Mouse (Mus musculus) CH12.LX (cell line): ENCODE measurements at regions not wholly inside any gene's neighbourhood (a gene's known extent, or its start where the extent isn't known, plus 50 kb on each side); places are given as distances from the start of the nearest gene placed in this dataset.

Source experiments
- DNase-seq: peaks from one replicate; pipeline ENCODE4 v3.0.0-alpha.2; 2013; ENCODE audit errors: extremely low read depth
- H3K27ac ChIP-seq: 2 replicates; pipeline ENCODE4 v1.5.1; 2012; ENCODE audit warnings: low read depth, mild to moderate bottlenecking, control low read depth, moderate library complexity; ENCODE audit not compliant: insufficient read depth
- H3K27me3 ChIP-seq: replicated peaks from 2 replicates; pipeline ENCODE3; 2012; ENCODE audit warnings: inconsistent platforms
- H3K36me3 ChIP-seq, 2 experiments: replicated peaks in 1 of 2; 2 replicates each; pipeline versions ENCODE3 to v1.6.1; 2012; ENCODE audit warnings: inconsistent platforms in 1 of 2, low read length in 1 of 2, mild to moderate bottlenecking in 1 of 2, mixed read lengths in 1 of 2, moderate library complexity in 1 of 2; ENCODE audit not compliant: control insufficient read depth in 1 of 2, insufficient read depth in 1 of 2
- H3K4me1 ChIP-seq, 2 experiments: 2 replicates each; pipeline ENCODE4 v1.6.1; 2012; ENCODE audit warnings: inconsistent platforms in 1 of 2, moderate library complexity in 1 of 2; ENCODE audit not compliant: insufficient read depth in 2 of 2, control insufficient read depth in 1 of 2
- H3K4me2 ChIP-seq: 2 replicates; pipeline ENCODE4 v1.6.1; 2012; ENCODE audit warnings: low read depth, mild to moderate bottlenecking, control low read depth; ENCODE audit not compliant: poor library complexity, insufficient read depth, severe bottlenecking
- H3K4me3 ChIP-seq, 3 experiments: fragments of 150-350 bp in 1 of 3; sonication (generic) in 1 of 3; replicated peaks in 1 of 3; 2 replicates each; pipeline versions ENCODE3 to v1.5.1; 2011 to 2012; ENCODE audit warnings: low read depth in 2 of 3, low read length in 2 of 3, mild to moderate bottlenecking in 2 of 3, moderate library complexity in 2 of 3, control low read depth in 1 of 3, improper control_type of control experiment in 1 of 3, inconsistent platforms in 1 of 3, mixed read lengths in 1 of 3; ENCODE audit not compliant: poor library complexity in 1 of 3
- H3K79me2 ChIP-seq: replicated peaks from 2 replicates; pipeline ENCODE4 v1.6.1; 2012; ENCODE audit warnings: mild to moderate bottlenecking, moderate library complexity; ENCODE audit not compliant: control insufficient read depth, poor library complexity, insufficient read depth, severe bottlenecking; ENCODE audit errors: extremely low read depth
- H3K9ac ChIP-seq: 2 replicates; pipeline ENCODE4 v1.6.1; 2012; ENCODE audit warnings: low read depth, mild to moderate bottlenecking, control low read depth, moderate library complexity; ENCODE audit not compliant: insufficient read depth
- H3K9me3 ChIP-seq: replicated peaks from 2 replicates; pipeline ENCODE3; 2012; ENCODE audit warnings: low read length, inconsistent platforms, mixed read lengths
- CHD1 ChIP-seq: IDR thresholded peaks from 2 replicates; pipeline ENCODE4 v1.6.1; 2012; ENCODE audit warnings: low read depth, low read length, improper control_type of control experiment, inconsistent platforms
- CHD2 ChIP-seq: IDR thresholded peaks from 2 replicates; pipeline ENCODE4 v1.6.1; 2011; ENCODE audit warnings: low read length, improper control_type of control experiment
- CTCF ChIP-seq, 2 experiments: IDR thresholded peaks in 1 of 2; conservative IDR thresholded peaks in 1 of 2; 2 replicates each; pipeline ENCODE4 v1.5.1; 2011 to 2012; ENCODE audit warnings: low read depth in 2 of 2, low read length in 2 of 2, improper control_type of control experiment in 1 of 2, inconsistent platforms in 1 of 2, mild to moderate bottlenecking in 1 of 2, moderate library complexity in 1 of 2
- ELF1 ChIP-seq: IDR thresholded peaks from 2 replicates; pipeline ENCODE4 v1.6.1; 2014; ENCODE audit warnings: low read depth, mild to moderate bottlenecking, inconsistent platforms, low read length, improper control_type of control experiment
- EP300 ChIP-seq: IDR thresholded peaks from 2 replicates; pipeline ENCODE4 v1.6.1; 2011; ENCODE audit warnings: low read length, improper control_type of control experiment
- ETS1 ChIP-seq: conservative IDR thresholded peaks from 2 replicates; pipeline ENCODE4 v1.6.1; 2012; ENCODE audit warnings: low read depth, mild to moderate bottlenecking, inconsistent platforms, low read length, improper control_type of control experiment, moderate library complexity
- GABPA ChIP-seq: IDR thresholded peaks from 2 replicates; pipeline ENCODE4 v1.6.1; 2012; ENCODE audit warnings: low read depth, low read length, improper control_type of control experiment, inconsistent platforms; ENCODE audit not compliant: insufficient replicate concordance
- HCFC1 ChIP-seq: IDR thresholded peaks from 2 replicates; pipeline ENCODE4 v1.6.1; 2012; ENCODE audit warnings: low read depth, mild to moderate bottlenecking, inconsistent platforms, low read length, improper control_type of control experiment
- IRF4 ChIP-seq: IDR thresholded peaks from 2 replicates; pipeline ENCODE4 v1.6.1; 2014; ENCODE audit warnings: low read depth, mild to moderate bottlenecking, inconsistent platforms, low read length, improper control_type of control experiment
- JUN ChIP-seq: IDR thresholded peaks from 2 replicates; pipeline ENCODE4 v1.6.1; 2011; ENCODE audit warnings: low read depth, mild to moderate bottlenecking, low read length, improper control_type of control experiment, moderate library complexity; ENCODE audit not compliant: insufficient read depth
- JUND ChIP-seq: conservative IDR thresholded peaks from 2 replicates; pipeline ENCODE4 v1.6.1; 2011; ENCODE audit warnings: low read depth, low read length, improper control_type of control experiment
- KAT2A ChIP-seq: IDR thresholded peaks from 2 replicates; pipeline ENCODE4 v1.6.1; 2012; ENCODE audit warnings: low read length, improper control_type of control experiment, inconsistent platforms; ENCODE audit not compliant: insufficient replicate concordance
- MAFK ChIP-seq: IDR thresholded peaks from 2 replicates; pipeline ENCODE4 v1.6.1; 2011; ENCODE audit warnings: low read length, improper control_type of control experiment; ENCODE audit not compliant: insufficient replicate concordance
- MAX ChIP-seq: IDR thresholded peaks from 2 replicates; pipeline ENCODE4 v1.6.1; 2011; ENCODE audit warnings: low read length, improper control_type of control experiment
- MAZ ChIP-seq: IDR thresholded peaks from 2 replicates; pipeline ENCODE4 v1.6.1; 2012; ENCODE audit warnings: low read depth, mild to moderate bottlenecking, inconsistent platforms, low read length, improper control_type of control experiment, moderate library complexity
- MEF2A ChIP-seq: IDR thresholded peaks from 2 replicates; pipeline ENCODE4 v1.6.1; 2014; ENCODE audit warnings: low read depth, mild to moderate bottlenecking, inconsistent platforms, low read length, improper control_type of control experiment, borderline replicate concordance
- MXI1 ChIP-seq: IDR thresholded peaks from 2 replicates; pipeline ENCODE4 v1.6.1; 2011; ENCODE audit warnings: mild to moderate bottlenecking, low read depth, low read length, improper control_type of control experiment
- MYC ChIP-seq: IDR thresholded peaks from 2 replicates; pipeline ENCODE4 v1.6.1; 2011; ENCODE audit warnings: low read depth, mild to moderate bottlenecking, improper control_type of control experiment, low read length
- PAX5 ChIP-seq: IDR thresholded peaks from 2 replicates; pipeline ENCODE4 v1.6.1; 2012; ENCODE audit warnings: low read length, inconsistent platforms, mixed read lengths
- POLR2A ChIP-seq: IDR thresholded peaks from 2 replicates; pipeline ENCODE4 v1.6.1; 2011; ENCODE audit warnings: low read depth, mild to moderate bottlenecking, improper control_type of control experiment, low read length
- POLR2AphosphoS2 ChIP-seq: IDR thresholded peaks from 2 replicates; pipeline ENCODE4 v1.6.1; 2011; ENCODE audit warnings: low read depth, low read length, improper control_type of control experiment
- RAD21 ChIP-seq: IDR thresholded peaks from 2 replicates; pipeline ENCODE4 v1.6.1; 2011; ENCODE audit warnings: low read depth, mild to moderate bottlenecking, low read length, improper control_type of control experiment, moderate library complexity
- RCOR1 ChIP-seq: conservative IDR thresholded peaks from 2 replicates; pipeline ENCODE4 v1.6.1; 2012; ENCODE audit warnings: low read depth, mild to moderate bottlenecking, inconsistent platforms, low read length, improper control_type of control experiment
- SIN3A ChIP-seq: IDR thresholded peaks from 2 replicates; pipeline ENCODE4 v1.6.1; 2012; ENCODE audit warnings: low read length, improper control_type of control experiment, inconsistent platforms
- TBP ChIP-seq: conservative IDR thresholded peaks from 2 replicates; pipeline ENCODE4 v1.6.1; 2011; ENCODE audit warnings: low read depth, low read length, improper control_type of control experiment
- TCF12 ChIP-seq: IDR thresholded peaks from 2 replicates; pipeline ENCODE4 v1.6.1; 2014; ENCODE audit warnings: low read depth, mild to moderate bottlenecking, inconsistent platforms, low read length, improper control_type of control experiment
- UBTF ChIP-seq: IDR thresholded peaks from 2 replicates; pipeline ENCODE4 v1.6.1; 2012; ENCODE audit warnings: low read depth, mild to moderate bottlenecking, inconsistent platforms, low read length, improper control_type of control experiment, moderate library complexity
- USF1 ChIP-seq: IDR thresholded peaks from 2 replicates; pipeline ENCODE4 v1.6.1; 2014; ENCODE audit warnings: low read depth, mild to moderate bottlenecking, inconsistent platforms, low read length, improper control_type of control experiment
- USF2 ChIP-seq: conservative IDR thresholded peaks from 2 replicates; pipeline ENCODE4 v1.6.1; 2011; ENCODE audit warnings: low read depth, low read length, improper control_type of control experiment
- ZC3H11A ChIP-seq: IDR thresholded peaks from 2 replicates; pipeline ENCODE4 v1.6.1; 2012; ENCODE audit warnings: low read depth, mild to moderate bottlenecking, inconsistent platforms, low read length, improper control_type of control experiment
- ZMIZ1 ChIP-seq: IDR thresholded peaks from 2 replicates; pipeline ENCODE4 v1.6.1; 2012; ENCODE audit warnings: low read depth, mild to moderate bottlenecking, inconsistent platforms, low read length, improper control_type of control experiment
- ZNF384 ChIP-seq: IDR thresholded peaks from 2 replicates; pipeline ENCODE4 v1.6.1; 2012; ENCODE audit warnings: low read depth, low read length, improper control_type of control experiment, inconsistent platforms
- dilution Hi-C: fragments of 300-500 bp; cut with MboI; formaldehyde crosslinking; loops from 2 replicates; pipeline ENCODE4 v1.14.3; 2020; ENCODE audit warnings: low sequenced_read_pairs; ENCODE audit not compliant: extremely low pct_unique_long_range_greater_than_20kb, extremely low pct_ligation_motif_present
- in situ Hi-C: fragments of 300-500 bp; cut with MboI; formaldehyde crosslinking; loops from 3 replicates; pipeline ENCODE4 v1.14.3; 2019; ENCODE audit warnings: low sequenced_read_pairs, low pct_ligation_motif_present, low pct_unique_long_range_greater_than_20kb, mixed read lengths

GRCm38 (mm10) chr19:54730801-54731200, 396.2 kb downstream of the Gpam start:
- no peak overlapping the region for H3K9ac ChIP-seq
- in situ Hi-C loops = no loop called here
- no peak overlapping the region for H3K27ac ChIP-seq
- H3K27me3 ChIP-seq = no peaks in the 10 kb centered on the region
- H3K4me2 ChIP-seq = no peak overlapping the region
- no peaks in the 10 kb centered on the region for H3K4me1 ChIP-seq
- DNase-seq = no peak
- no peak overlapping the region for H3K4me3 ChIP-seq
- H3K36me3 ChIP-seq = no peaks in the 10 kb centered on the region
- TF ChIP-seq RCOR1 = no peak
- TF ChIP-seq CTCF (conservative IDR thresholded peaks at IDR 0.05 in 1 of 2, IDR thresholded peaks at IDR 0.05 in 1 of 2; ENCODE audit: low read depth in 2 of 2, low read length in 2 of 2) = no peak
- TF ChIP-seq RAD21 = no peak
- TF ChIP-seq IRF4 = no peak
- no peak for TF ChIP-seq TBP
- no peak for TF ChIP-seq ELF1
- TF ChIP-seq PAX5 = no peak
- TF ChIP-seq JUND = no peak
- no peak for TF ChIP-seq ZC3H11A
- TF ChIP-seq MEF2A = no peak
- TF ChIP-seq CHD2 = no peak
- no peak for TF ChIP-seq USF1
- no peak for TF ChIP-seq MXI1
- TF ChIP-seq JUN = no peak
- TF ChIP-seq TCF12 = no peak
- TF ChIP-seq MAFK = no peak
- no peak for TF ChIP-seq CHD1
- TF ChIP-seq SIN3A = no peak
- dilution Hi-C loops = no loop called here
- no peaks in the 10 kb centered on the region for H3K9me3 ChIP-seq
- no peaks in the 10 kb centered on the region for H3K79me2 ChIP-seq

GRCm38 (mm10) chr19:54730296-54730695, 396.7 kb downstream of the Gpam start:
- Histone ChIP-seq H3K9ac (no peak overlapping the region), H3K36me3 (no peaks in the 10 kb centered on the region), H3K4me2 (no peak overlapping the region), H3K9me3 (no peaks in the 10 kb centered on the region), H3K79me2 (no peaks in the 10 kb centered on the region), H3K27me3 (no peaks in the 10 kb centered on the region), H3K27ac (no peak overlapping the region), H3K4me3 (no peak overlapping the region), H3K4me1 (no peaks in the 10 kb centered on the region)
- no peak for TF ChIP-seq MAFK
- no peak for TF ChIP-seq POLR2AphosphoS2
- TF ChIP-seq POLR2A = no peak
- TF ChIP-seq CHD1 = no peak
- TF ChIP-seq ZMIZ1 = no peak
- no peak for TF ChIP-seq MYC
- TF ChIP-seq UBTF = no peak
- no peak for TF ChIP-seq ZNF384
- TF ChIP-seq KAT2A = no peak
- no peak for TF ChIP-seq ETS1
- no peak for TF ChIP-seq USF2
- no peak for TF ChIP-seq GABPA
- no peak for TF ChIP-seq MAX
- no peak for TF ChIP-seq HCFC1
- TF ChIP-seq RCOR1 = no peak
- TF ChIP-seq TCF12 = no peak
- no peak for TF ChIP-seq EP300
- TF ChIP-seq MAZ = no peak
- no peak for TF ChIP-seq MXI1
- dilution Hi-C loops = no loop called here
- no peak for DNase-seq
- in situ Hi-C loops = no loop called here
